In genomic region chr11:85832231-85832924, GRCm38 (mm10) we compare ENCODE assay signal across 8 mouse cellular contexts. TPM values are rescaled to one million over a fixed set of nuclear protein-coding genes. Genes with fewer than 3 reads are reported as not detected.
DNase-seq lines count a peak whose midpoint lies in the region; ATAC-seq and TF ChIP-seq lines count a peak whose summit lies in the region.

Gene Tbx2 (plus strand): TSS chr11:85832551.

- H3K4me3 ChIP-seq in C2C12 (ENCODE audit: insufficient read depth, poor library complexity, severe bottlenecking), result peak within 1 kb of the TSS; percentile 14
- peak within 1 kb of the TSS; percentile 59 for H3K4me3 ChIP-seq in intestine, embryonic 15.5 days (replicated peaks)
- H3K4me3 ChIP-seq in liver, embryonic 16.5 days (ENCODE audit: low read depth, low read length), result peak within 1 kb of the TSS; percentile 49

- H3K4me1 ChIP-seq in intestine, embryonic 15.5 days (replicated peaks), result peaks cover 43% of the 10 kb centered on the region
- H3K4me1 ChIP-seq in liver, embryonic 16.5 days (ENCODE audit: control insufficient read depth, low read depth, low read length), result peaks cover 10% of the 10 kb centered on the region

- peak; percentile 63 to 73 for DNase-seq in adrenal gland, postnatal 4 days (ENCODE audit: low spot score in 2 of 2)
- DNase-seq in gastrocnemius, postnatal 36 days, result peak; percentile 69 to 76
- peak; percentile 82 for DNase-seq in ovary, postnatal 36 days (ENCODE audit: low spot score)
- no peak for DNase-seq in cerebellum, postnatal 4 days (ENCODE audit: low spot score in 2 of 2)
- DNase-seq in thymus, postnatal 25 days, result no peak

- under 1% methylated on average over 48 of the region's 52 CpGs for WGBS in intestine, embryonic 15.5 days
- WGBS in liver, embryonic 16.5 days (ENCODE audit: insufficient replicate concordance), result 1% methylated on average over 46 of the region's 52 CpGs

- peak; percentile 66 for ATAC-seq in intestine, embryonic 15.5 days
- peak; percentile 64 for ATAC-seq in liver, embryonic 16.5 days (ENCODE audit: low read depth)

- H3K9me3 ChIP-seq in intestine, embryonic 15.5 days, result no peaks in the 10 kb centered on the region
- no peaks in the 10 kb centered on the region for H3K9me3 ChIP-seq in liver, embryonic 16.5 days (replicated peaks; ENCODE audit: control insufficient read depth, low read length)

- H3K9ac ChIP-seq in intestine, embryonic 15.5 days, result peak within 1 kb of the TSS; percentile 66
- H3K9ac ChIP-seq in liver, embryonic 16.5 days (ENCODE audit: low read depth, low read length), result 0 out of 2 replicates have a peak within 1 kb of the TSS, but pooled peaks have one; percentile 19

- H3K36me3 ChIP-seq in C2C12 (ENCODE audit: control insufficient read depth, insufficient read depth), result no peaks in the 10 kb centered on the region
- no peaks in the 10 kb centered on the region for H3K36me3 ChIP-seq in intestine, embryonic 15.5 days
- H3K36me3 ChIP-seq in liver, embryonic 16.5 days (ENCODE audit: control insufficient read depth, insufficient read depth), result no peaks in the 10 kb centered on the region

- peak within 1 kb of the TSS; percentile 94 for H3K4me2 ChIP-seq in intestine, embryonic 15.5 days (replicated peaks)
- peak within 1 kb of the TSS; percentile 49 for H3K4me2 ChIP-seq in liver, embryonic 16.5 days (ENCODE audit: low read depth, low read length)

- intact Hi-C loops in gastrocnemius, postnatal 36 days (cut with DNase I), result no loop called here

- H3K27ac ChIP-seq in intestine, embryonic 15.5 days, result peak within 1 kb of the TSS; percentile 85
- no peak within 1 kb of the TSS for H3K27ac ChIP-seq in liver, embryonic 16.5 days (ENCODE audit: low read length)

- H3ac ChIP-seq in C2C12 (ENCODE audit: control insufficient read depth, insufficient read length, low read depth), result peak within 1 kb of the TSS; percentile 31

- no peaks in the 10 kb centered on the region for H3K79me2 ChIP-seq in C2C12 (ENCODE audit: control insufficient read depth, insufficient read depth)

- TF ChIP-seq CTCF in C2C12 (IDR thresholded peaks at IDR 0.05; ENCODE audit: control insufficient read depth, insufficient read depth, insufficient read length), result no peak

- peaks cover 22% of the 10 kb centered on the region for H3K27me3 ChIP-seq in C2C12 (ENCODE audit: control insufficient read depth, insufficient read depth, insufficient read length)
- peaks cover 89% of the 10 kb centered on the region for H3K27me3 ChIP-seq in intestine, embryonic 15.5 days (replicated peaks)
- H3K27me3 ChIP-seq in liver, embryonic 16.5 days (ENCODE audit: control insufficient read depth, insufficient read depth, low read depth, low read length), result peaks cover 100% of the 10 kb centered on the region

- no peaks in the 10 kb centered on the region for H3K79me3 ChIP-seq in C2C12 (ENCODE audit: low read depth)

TF ChIP-seq in C2C12, 6 proteins besides CTCF, POLR2A, EP300 and RAD21:
- no peak for TF ChIP-seq MYOG (IDR thresholded peaks at IDR 0.05; ENCODE audit: control insufficient read depth, extremely low read depth, insufficient read length)
- TF ChIP-seq USF1 (IDR thresholded peaks at IDR 0.05; ENCODE audit: low read depth), result no peak
- TF ChIP-seq MAX (IDR thresholded peaks at IDR 0.05), result no peak
- TF ChIP-seq CEBPB (IDR thresholded peaks at IDR 0.05; ENCODE audit: low read depth), result no peak
- TF ChIP-seq FOSL1 (IDR thresholded peaks at IDR 0.05; ENCODE audit: insufficient read depth, low read length, poor library complexity, severe bottlenecking), result no peak
- TF ChIP-seq MYOD1 (IDR thresholded peaks at IDR 0.05; ENCODE audit: control insufficient read depth, insufficient read length, low read depth), result no peak

RNA-seq across cellular contexts. Expression of gene Tbx2, which starts in this region (rescaled TPM):
- polyA plus RNA-seq in C2C12 (2012; fragmentation: generic; extraction: Trizol), result 1.5 TPM
- 10 to 100 TPM; 63.3 TPM for total RNA-seq in adrenal gland, postnatal 4 days (2021)
- total RNA-seq in gastrocnemius, postnatal 36 days (2021), result 1 to 10 TPM; 3.0 to 3.7 TPM
- 4.9 and 5.6 TPM in 2 replicates for polyA plus RNA-seq in intestine, embryonic 15.5 days (2015; fragmentation: Nextera tagmentation; extraction: Ambion mirVana)
- polyA plus RNA-seq in liver, embryonic 16.5 days (2015; fragmentation: Nextera tagmentation; extraction: Ambion mirVana), result 0.18 and 0.26 TPM in 2 replicates

Comparison
In these comparisons a context has a peak if more than half of its experiments do, and no peak if none do; other contexts are left out.
1. RNA of gene Tbx2 (total RNA-seq): 63.3 TPM in adrenal gland, postnatal 4 days; 3.0 to 3.7 TPM in gastrocnemius, postnatal 36 days; every median in the first group is over 10 times any median in the second.
2. Peak in ATAC-seq, H3K4me3 ChIP-seq, H3K9ac ChIP-seq and H3K4me2 ChIP-seq in liver, embryonic 16.5 days; RNA of the gene not detected or under 1 TPM.
3. DNase-seq: peak in adrenal gland, postnatal 4 days (2 of 2), gastrocnemius, postnatal 36 days (2 of 2) and ovary, postnatal 36 days (single experiment); none in cerebellum, postnatal 4 days (0 of 2) and thymus, postnatal 25 days (single experiment).
4. Peak in every context shown above with its lines, with median percentiles within 50 percentile points of each other: H3K4me3 ChIP-seq.